Mouse (Mus musculus) ES-E14 (cell line): Measurements from ENCODE around the gene Zmynd19.

Source experiments
- HCFC1 ChIP-seq: IDR thresholded peaks from 2 replicates; pipeline ENCODE4 v1.6.1; 2012; ENCODE audit warnings: low read length, inconsistent platforms, borderline replicate concordance; ENCODE audit not compliant: insufficient read depth
- MAFK ChIP-seq: IDR thresholded peaks from 2 replicates; pipeline ENCODE4 v1.6.1; 2014; ENCODE audit warnings: mild to moderate bottlenecking, low read depth, low read length, inconsistent platforms; ENCODE audit not compliant: insufficient read depth
- ZC3H11A ChIP-seq: IDR thresholded peaks from 2 replicates; pipeline ENCODE4 v1.6.1; 2012; ENCODE audit warnings: low read depth, mild to moderate bottlenecking, inconsistent platforms, low read length, borderline replicate concordance
- ZNF384 ChIP-seq: IDR thresholded peaks from 2 replicates; pipeline ENCODE4 v1.6.1; 2012; ENCODE audit warnings: low read depth, low read length, inconsistent platforms

- TF ChIP-seq HCFC1 (no peak), MAFK (no peak), ZNF384 (no peak), ZC3H11A (no peak)
Measured at GRCm38 (mm10) chr2:24926345-24926964, 23.1 kb upstream of the Zmynd19 start.
